Mouse (Mus musculus): ENCODE results near the gene Usp6nl.

DNA sequence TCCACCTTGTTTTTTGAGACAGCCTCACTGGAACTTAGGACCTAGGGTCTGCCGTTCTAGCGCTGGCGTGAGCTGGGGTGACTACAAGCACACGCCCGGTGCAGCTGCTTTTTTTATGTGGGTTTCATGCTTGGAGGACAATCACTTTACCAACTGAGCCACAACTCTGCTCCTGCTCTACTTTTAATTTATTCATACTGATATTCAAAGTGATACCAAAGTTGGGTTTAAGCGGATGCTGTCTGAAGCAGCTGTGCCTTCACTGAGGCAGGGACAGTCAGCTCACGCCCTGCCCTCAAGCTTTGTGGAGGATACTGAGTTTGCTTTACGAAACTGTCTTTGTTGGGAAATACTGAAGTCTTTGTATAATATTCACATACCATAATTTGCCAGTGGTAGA, 53.6 kb downstream of the Usp6nl start:
- no peak for TF ChIP-seq GATA1 (IDR thresholded peaks at IDR 0.05; ENCODE audit: borderline replicate concordance, low read length)
- no peak for TF ChIP-seq FLI1 (IDR thresholded peaks at IDR 0.05; ENCODE audit: low read length)
